Mouse (Mus musculus) testis, adult 2 months (tissue): ENCODE measurements around the gene Rbm20.

Source experiments
- CTCF ChIP-seq: fragments of 200-500 bp; IDR thresholded peaks from 2 replicates; pipeline ENCODE4 v1.5.1; 2012; ENCODE audit warnings: low read depth, mild to moderate bottlenecking, inconsistent platforms, low read length, moderate library complexity; ENCODE audit not compliant: control insufficient read depth, insufficient read depth, insufficient replicate concordance
- POLR2A ChIP-seq: fragments of 200-500 bp; IDR thresholded peaks from 2 replicates; pipeline ENCODE4 v1.6.1; 2012; ENCODE audit warnings: low read depth, mild to moderate bottlenecking, inconsistent platforms, low read length, moderate library complexity; ENCODE audit not compliant: control insufficient read depth

DNA sequence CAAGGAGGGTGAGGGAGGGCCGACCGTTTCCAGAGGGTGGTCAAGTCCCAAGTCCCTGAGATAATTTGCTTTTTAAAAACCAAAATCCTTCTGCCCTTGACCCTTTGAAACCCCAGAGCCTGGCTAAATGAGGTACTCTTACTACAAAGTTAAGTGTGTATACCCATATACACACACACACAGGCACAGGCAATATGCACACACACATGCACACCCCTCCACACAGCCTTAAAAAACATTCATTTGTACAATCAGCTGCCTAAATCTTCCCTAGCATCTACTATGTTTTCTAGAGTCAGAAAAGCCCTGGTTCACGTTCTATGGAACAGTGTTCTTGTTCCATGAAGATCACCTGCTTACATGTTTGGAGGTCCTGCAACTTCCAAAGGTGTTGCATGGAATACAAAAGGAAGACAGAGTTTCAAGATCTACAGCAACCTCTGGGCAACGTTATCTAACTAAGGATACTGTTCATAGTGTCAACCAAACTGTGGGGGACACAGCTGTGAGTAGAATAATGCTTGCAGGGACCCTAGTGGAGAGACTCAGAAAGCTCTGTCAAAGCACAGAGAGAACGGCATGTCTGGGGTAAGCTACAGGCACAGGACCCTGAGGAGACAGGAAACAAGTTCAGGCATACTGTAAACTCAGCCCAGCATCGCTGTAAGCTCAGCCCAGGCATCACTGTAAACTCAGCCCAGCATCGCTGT lies 97.7 kb downstream of the Rbm20 start:
- TF ChIP-seq POLR2A (no peak), CTCF (no peak)
